Mouse (Mus musculus) megakaryocyte-erythroid progenitor cell, adult 5-6 weeks (primary cell): ENCODE data around the gene Lysmd2. TPM values are rescaled to one million over a fixed set of nuclear protein-coding genes. Genes with fewer than 3 reads are reported as not detected.
"Not testable (repeated sequence)": the region's sequence is repeated elsewhere in the genome, so short reads cannot be mapped to it uniquely, and the experiment has no call there.

Experiments
- ATAC-seq: replicated peaks from 2 replicates; pipeline ENCODE4 v1.8.0; 2016; ENCODE audit warnings: mild to moderate bottlenecking, inconsistent platforms; ENCODE audit not compliant: severe bottlenecking, poor library complexity, low FRiP score, low TSS enrichment
- total RNA-seq, 2 experiments: library from RNA; stranded (forward) in 1 of 2; stranded (reverse) in 1 of 2; fragments of 200-1000, 215-1000 nt in 1 of 2; fragments of >200 nt in 1 of 2; fragmentation: Nextera tagmentation in 1 of 2; gene quantifications; 2 replicates each; pipeline ENCODE4 v1.2.3; 2014 to 2017

Lysmd2 gene
- total RNA-seq (2014; fragmentation: Nextera tagmentation) (1.9 and 3.5 TPM in 2 replicates), total RNA-seq (2017) (0.33 and 2.4 TPM in 2 replicates)

DNA sequence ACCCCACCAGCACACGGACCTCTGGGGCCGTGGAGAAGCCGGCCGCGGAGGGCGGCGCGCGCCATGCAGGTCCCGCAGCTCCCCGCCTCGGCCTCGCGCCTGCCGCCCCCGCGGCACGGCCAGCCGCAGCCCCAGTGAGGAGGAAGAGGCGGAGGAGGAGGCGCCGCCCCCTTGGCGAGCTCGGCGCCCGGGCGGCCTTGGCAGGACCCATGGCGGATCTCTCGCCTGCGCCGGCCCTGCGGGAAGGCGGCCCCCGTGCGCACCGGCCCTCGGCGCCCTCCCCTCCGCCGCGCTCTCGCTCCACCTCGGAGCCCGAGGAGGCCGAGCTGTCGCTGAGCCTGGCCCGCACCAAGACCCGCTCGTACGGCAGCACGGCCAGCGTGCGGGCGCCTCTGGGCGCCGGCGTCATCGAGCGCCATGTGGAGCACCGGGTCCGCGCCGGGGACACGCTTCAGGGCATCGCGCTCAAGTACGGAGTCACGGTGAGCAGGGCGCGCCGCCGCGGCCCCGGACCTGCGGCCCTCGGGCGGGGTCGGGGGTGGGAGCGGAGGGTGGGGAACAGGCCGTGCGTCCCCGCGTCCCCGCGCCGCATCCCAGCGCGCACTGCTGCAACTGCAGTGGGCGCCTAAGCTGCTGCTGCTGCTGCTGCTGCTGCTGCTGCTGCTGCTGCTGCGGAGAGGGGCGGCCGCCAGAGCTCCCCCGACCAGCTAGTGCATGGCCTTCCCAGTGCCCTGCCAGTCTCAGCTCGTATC, at the start of gene Lysmd2:
Gene Lysmd2, plus strand, starts transcription at position 186 of the 752 bp plus-strand sequence.
- peak; percentile 52; the same call in 1 of the 2 replicates for ATAC-seq

DNA sequence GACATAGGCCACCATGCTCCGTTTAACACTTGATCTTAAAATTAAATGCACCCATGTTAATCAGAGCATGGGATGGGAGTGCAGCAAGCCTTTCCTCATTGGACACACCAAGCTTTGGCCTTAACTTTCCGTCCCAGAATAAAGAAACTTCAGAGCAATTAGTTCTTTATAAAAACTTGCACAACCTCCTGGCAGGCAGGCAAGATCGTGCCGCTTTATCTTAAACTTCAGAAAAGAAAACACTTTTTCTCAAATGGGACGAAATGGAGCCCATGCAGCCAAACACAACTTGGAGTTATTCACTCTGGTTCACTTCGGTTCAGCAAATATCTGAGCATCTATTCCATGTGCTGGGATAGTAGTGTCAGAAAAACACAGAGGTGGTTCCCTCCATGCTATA, 46.2 kb upstream of the Lysmd2 start:
- no peak for ATAC-seq

- ATAC-seq, result peak; percentile 76
These were observed 43.7 kb upstream of the Lysmd2 start for GRCm38 (mm10) chr9:75581694-75582350.

DNA sequence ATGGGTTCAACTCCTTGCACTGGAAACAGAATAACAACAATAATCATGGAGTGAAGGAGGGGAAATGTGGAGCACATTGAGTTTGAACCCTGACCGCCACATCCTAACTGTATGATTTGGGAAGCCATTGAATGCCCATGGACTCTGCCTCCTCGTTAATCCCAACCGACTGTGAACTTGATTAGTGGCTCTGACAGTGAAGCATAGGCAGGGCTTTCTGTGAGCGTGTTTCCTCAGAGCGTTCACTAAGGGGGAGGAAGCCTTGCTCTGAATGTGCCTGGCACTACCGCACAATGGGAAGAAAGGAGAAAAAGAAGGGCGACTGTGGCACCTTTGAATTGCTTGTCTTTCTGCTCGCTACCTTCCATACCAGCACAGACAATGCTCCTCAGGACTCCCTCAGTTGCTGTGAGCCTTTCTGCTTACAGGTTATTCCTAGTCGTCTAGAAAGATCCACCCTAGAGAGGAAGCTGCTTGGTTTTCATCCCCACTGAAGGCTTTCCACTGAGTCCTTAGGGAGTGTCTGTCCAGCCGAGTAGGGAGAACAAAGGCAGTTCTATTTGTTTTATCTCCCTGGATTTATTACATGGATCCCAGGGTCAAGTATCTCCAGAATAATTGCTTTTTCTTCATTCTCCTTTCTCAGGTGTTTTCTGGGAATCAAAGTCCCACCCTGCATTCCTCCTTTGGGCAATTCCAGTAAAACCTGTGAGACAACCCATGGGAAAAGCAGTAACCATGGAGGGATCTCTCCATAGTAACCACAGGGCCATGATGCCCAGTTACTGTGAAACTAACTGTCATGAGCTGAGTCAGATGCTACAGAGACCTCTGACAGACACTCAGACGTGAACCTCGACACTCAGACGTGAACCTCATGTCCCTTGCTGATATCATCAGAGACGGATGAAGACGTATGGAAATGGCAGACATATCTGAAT, 35.4 kb upstream of the Lysmd2 start:
- ATAC-seq, result no peak

GRCm38 (mm10) chr9:75593481-75593880, 32.1 kb upstream of the Lysmd2 start:
- ATAC-seq, result no peak

DNA sequence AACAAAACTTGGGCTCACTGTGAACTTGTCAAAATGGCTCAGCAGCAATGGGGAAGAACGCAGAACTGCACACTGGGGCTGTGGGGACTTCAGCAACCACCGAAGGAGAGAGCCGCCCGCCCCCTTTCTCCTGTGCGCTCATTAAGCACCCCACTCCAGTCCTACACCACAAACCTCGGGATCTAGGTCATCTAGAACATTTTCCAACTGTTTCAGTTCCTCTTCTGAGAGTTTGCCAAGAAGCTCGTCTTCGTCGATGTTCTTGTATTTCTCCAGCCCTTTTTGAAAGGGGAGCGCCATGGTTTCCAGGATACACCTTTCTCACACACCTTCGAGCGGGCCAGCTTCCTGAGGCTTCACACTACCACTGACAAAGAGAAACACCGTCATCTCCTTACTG, 28.5 kb upstream of the Lysmd2 start:
- ATAC-seq, result no peak

- no peak for ATAC-seq
These were observed 27.9 kb upstream of the Lysmd2 start for GRCm38 (mm10) chr9:75597596-75597995.

DNA sequence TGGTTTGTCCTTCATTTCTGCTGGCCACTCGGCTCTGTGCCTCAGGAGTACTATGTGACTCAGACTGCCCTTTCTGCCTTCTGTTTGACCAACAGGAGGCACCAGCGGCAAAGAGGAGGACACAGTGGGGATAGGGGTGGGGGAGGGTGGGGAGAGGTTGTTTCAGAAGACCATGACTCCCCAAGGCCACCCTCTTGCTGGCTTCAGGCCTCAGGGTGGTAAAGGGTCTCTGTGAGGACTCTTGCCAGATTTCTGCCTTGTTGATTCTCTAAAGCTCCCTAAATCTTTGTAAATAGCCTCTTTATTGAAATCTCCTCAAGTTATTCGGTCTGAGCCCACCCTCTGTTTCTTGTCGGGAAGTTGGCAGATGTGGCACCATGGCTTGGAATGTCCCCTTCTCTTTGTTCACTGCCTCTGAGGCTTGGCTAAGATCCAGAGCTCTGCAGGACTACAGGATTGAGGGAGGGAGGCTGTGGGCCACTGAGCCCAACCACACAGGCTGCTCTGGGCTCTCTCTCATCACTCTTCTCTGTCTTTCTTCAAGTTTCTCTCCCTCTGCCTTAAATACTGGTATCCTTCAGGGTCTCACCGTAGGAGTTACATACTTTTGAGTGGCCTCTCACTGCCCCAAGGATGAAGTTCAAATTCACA, 26.2 kb upstream of the Lysmd2 start:
- ATAC-seq, result no peak

GRCm38 (mm10) chr9:75600166-75600934, 25.2 kb upstream of the Lysmd2 start:
- no peak for ATAC-seq

GRCm38 (mm10) chr9:75601510-75601909, 24.0 kb upstream of the Lysmd2 start:
- ATAC-seq, result no peak

- no peak for ATAC-seq
These were observed 18.0 kb upstream of the Lysmd2 start for GRCm38 (mm10) chr9:75607496-75607895.

DNA sequence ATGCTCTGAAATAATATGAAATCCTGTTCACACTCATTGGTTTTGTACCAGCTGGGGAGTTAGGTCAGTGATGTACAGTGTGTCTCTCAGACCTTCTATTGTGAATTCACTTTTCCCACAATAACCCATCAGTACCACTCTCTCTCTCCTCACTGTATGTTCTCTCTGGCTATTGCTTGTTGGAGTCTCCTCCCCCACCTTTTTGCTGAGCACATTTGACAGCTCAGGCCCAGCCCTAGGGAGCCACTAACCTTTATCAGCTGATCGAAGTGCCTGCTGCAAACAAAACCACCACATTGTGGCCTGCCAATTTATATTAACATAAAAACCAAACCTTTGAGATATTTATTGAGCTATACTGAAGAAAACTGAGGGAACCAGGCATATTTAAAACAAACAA, 16.0 kb upstream of the Lysmd2 start:
- no peak for ATAC-seq

- no peak for ATAC-seq
These were observed 15.6 kb upstream of the Lysmd2 start for GRCm38 (mm10) chr9:75609965-75610364.

- no peak for ATAC-seq
These were observed 14.7 kb upstream of the Lysmd2 start, which contains the start of gene Tmod2 for GRCm38 (mm10) chr9:75610571-75611493. Tmod2 (minus strand) TSS chr9:75611325.

DNA sequence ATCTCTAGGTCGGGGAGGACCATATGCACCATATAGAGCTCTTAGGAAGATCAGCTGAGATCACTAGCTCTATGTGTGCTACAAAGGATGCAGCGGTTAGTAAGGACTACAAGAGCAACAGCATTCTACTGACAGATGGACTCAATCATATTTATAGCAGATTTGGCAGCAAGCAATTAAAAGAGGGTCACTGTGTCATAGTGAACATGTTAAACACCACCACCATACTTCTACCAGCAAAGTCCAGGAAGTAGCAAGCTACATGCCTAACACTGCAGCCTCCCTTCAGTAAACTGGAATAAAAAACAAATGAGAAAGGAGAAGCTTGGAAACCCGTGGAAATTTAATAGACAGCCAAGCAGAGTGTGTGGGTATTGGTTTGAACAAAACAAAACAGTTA, 9.0 kb upstream of the Lysmd2 start:
- no peak for ATAC-seq

- ATAC-seq, result no peak
These were observed 6.6 kb upstream of the Lysmd2 start for GRCm38 (mm10) chr9:75618836-75619400.

DNA sequence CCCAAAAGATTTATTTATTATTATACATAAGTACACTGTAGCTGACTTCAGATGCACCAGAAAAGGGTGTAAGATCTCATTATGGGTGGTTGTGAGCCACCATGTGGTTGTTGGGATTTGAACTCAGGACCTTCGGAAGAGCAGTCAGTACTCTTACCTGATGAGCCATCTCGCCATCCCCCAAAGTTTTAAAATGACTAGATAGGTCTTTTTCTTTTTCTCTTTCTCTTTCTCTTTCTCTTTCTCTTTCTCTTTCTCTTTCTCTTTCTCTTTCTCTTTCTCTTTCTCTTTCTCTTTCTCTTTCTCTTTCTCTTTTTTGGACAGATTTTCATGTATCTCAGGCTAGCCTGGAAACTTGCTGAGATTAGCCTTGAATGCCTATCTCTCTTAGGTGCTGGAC, 5.8 kb upstream of the Lysmd2 start:
- not testable (repeated sequence) for ATAC-seq
